8 mouse cellular contexts compared by ENCODE assay signal in genomic region chr11:100859579-100860075, GRCm38 (mm10). TPM values are rescaled to one million over a fixed set of nuclear protein-coding genes. Genes with fewer than 3 reads are reported as not detected.
DNase-seq lines count a peak whose midpoint lies in the region; ATAC-seq and TF ChIP-seq lines count a peak whose summit lies in the region.

No protein-coding gene starts in this region.

- no peak for ATAC-seq in lung, postnatal 0 days
- ATAC-seq in limb, embryonic 14.5 days (ENCODE audit: low FRiP score, low read depth), result no peak
- no peak for ATAC-seq in stomach, embryonic 14.5 days (ENCODE audit: insufficient number of reproducible peaks, insufficient read depth, low FRiP score, low read depth)
- ATAC-seq in inflammation-experienced regulatory T-cells, adult 6 months, result no peak

- H3K4me2 ChIP-seq in lung, postnatal 0 days (replicated peaks; ENCODE audit: low read depth, low read length), result peak overlapping the region; percentile 82
- peak overlapping the region; percentile 71 for H3K4me2 ChIP-seq in limb, embryonic 14.5 days (replicated peaks; ENCODE audit: low read depth, low read length, severe bottlenecking)
- H3K4me2 ChIP-seq in stomach, embryonic 14.5 days (replicated peaks; ENCODE audit: low read depth, low read length), result peak overlapping the region; percentile 56

- WGBS in lung, postnatal 0 days, result 52% methylated on average over 6 of the region's 6 CpGs
- WGBS in forebrain, embryonic 10.5 days, result 44% methylated on average over 6 of the region's 6 CpGs
- WGBS in limb, embryonic 14.5 days, result 37% methylated on average over 6 of the region's 6 CpGs
- 48% methylated on average over 6 of the region's 6 CpGs for WGBS in stomach, embryonic 14.5 days

- no peaks in the 10 kb centered on the region for H3K9me3 ChIP-seq in lung, postnatal 0 days (ENCODE audit: low read length)
- H3K9me3 ChIP-seq in forebrain, embryonic 10.5 days, result no peaks in the 10 kb centered on the region
- no peaks in the 10 kb centered on the region for H3K9me3 ChIP-seq in limb, embryonic 14.5 days (ENCODE audit: control insufficient read depth, low read length)
- H3K9me3 ChIP-seq in stomach, embryonic 14.5 days (ENCODE audit: control insufficient read depth, low read depth, low read length), result no peaks in the 10 kb centered on the region

- no peak for TF ChIP-seq POLR2A in limb, embryonic 14.5 days (IDR thresholded peaks at IDR 0.05; ENCODE audit: borderline replicate concordance, extremely low read depth, insufficient read depth, insufficient read length)

- no peak for TF ChIP-seq EP300 in lung, postnatal 0 days (IDR thresholded peaks at IDR 0.05)

- no peak for TF ChIP-seq CTCF in lung, postnatal 0 days (IDR thresholded peaks at IDR 0.05)

- no peaks in the 10 kb centered on the region for H3K4me1 ChIP-seq in lung, postnatal 0 days (ENCODE audit: insufficient read depth, low read depth, low read length)
- H3K4me1 ChIP-seq in forebrain, embryonic 10.5 days, result peaks cover 22% of the 10 kb centered on the region
- H3K4me1 ChIP-seq in limb, embryonic 14.5 days (ENCODE audit: control insufficient read depth, insufficient read depth, low read length), result peaks cover 4% of the 10 kb centered on the region; the same call in 1 of the 2 replicates
- no peaks in the 10 kb centered on the region for H3K4me1 ChIP-seq in stomach, embryonic 14.5 days (ENCODE audit: control insufficient read depth, insufficient read depth, low read length)

- peak overlapping the region; percentile 50 for H3K4me3 ChIP-seq in lung, postnatal 0 days (ENCODE audit: low read depth, low read length)
- peak overlapping the region; percentile 56 for H3K4me3 ChIP-seq in forebrain, embryonic 10.5 days
- H3K4me3 ChIP-seq in limb, embryonic 14.5 days (replicated peaks; ENCODE audit: low read length), result peak overlapping the region; percentile 47
- peak overlapping the region; percentile 37 for H3K4me3 ChIP-seq in stomach, embryonic 14.5 days (ENCODE audit: low read depth, low read length)

- H3K27me3 ChIP-seq in lung, postnatal 0 days (replicated peaks; ENCODE audit: insufficient read depth, low read length), result no peaks in the 10 kb centered on the region
- peaks cover 92% of the 10 kb centered on the region for H3K27me3 ChIP-seq in forebrain, embryonic 10.5 days (ENCODE audit: poor library complexity, severe bottlenecking)
- peaks cover 19% of the 10 kb centered on the region; the same call in 1 of the 2 replicates for H3K27me3 ChIP-seq in limb, embryonic 14.5 days (ENCODE audit: control insufficient read depth, insufficient read depth, low read length)
- H3K27me3 ChIP-seq in stomach, embryonic 14.5 days (ENCODE audit: control insufficient read depth, insufficient read depth, low read length), result no peaks in the 10 kb centered on the region

- no peaks in the 10 kb centered on the region for H3K36me3 ChIP-seq in lung, postnatal 0 days (ENCODE audit: insufficient read depth, low read length)
- H3K36me3 ChIP-seq in forebrain, embryonic 10.5 days (replicated peaks), result no peaks in the 10 kb centered on the region
- H3K36me3 ChIP-seq in limb, embryonic 14.5 days (ENCODE audit: control insufficient read depth, insufficient read depth, low read length), result no peaks in the 10 kb centered on the region
- no peaks in the 10 kb centered on the region for H3K36me3 ChIP-seq in stomach, embryonic 14.5 days (ENCODE audit: control insufficient read depth, insufficient read depth, low read length)

- DNase-seq in lung, postnatal 0 days (ENCODE audit: low spot score), result no peak
- DNase-seq in lung, postnatal 10 days, result no peak
- DNase-seq in forebrain, embryonic 10.5 days (ENCODE audit: extremely low spot score, low spot score), result no peak
- DNase-seq in limb, embryonic 14.5 days (ENCODE audit: low spot score), result no peak
- no peak for DNase-seq in gastrocnemius, postnatal 25 days
- DNase-seq in thymus, postnatal 0 days (ENCODE audit: low spot score), result no peak

- 0 out of 2 replicates have a peak overlapping the region, but pooled peaks have one; percentile 32 for H3K9ac ChIP-seq in lung, postnatal 0 days (replicated peaks; ENCODE audit: low read depth)
- H3K9ac ChIP-seq in limb, embryonic 14.5 days (ENCODE audit: low read depth, low read length, severe bottlenecking), result peak overlapping the region; percentile 56
- H3K9ac ChIP-seq in stomach, embryonic 14.5 days (replicated peaks; ENCODE audit: low read depth, low read length), result no peak overlapping the region

- H3K27ac ChIP-seq in lung, postnatal 0 days (ENCODE audit: low read length), result peak overlapping the region; percentile 76; the same call in 1 of the 2 replicates
- no peak overlapping the region for H3K27ac ChIP-seq in forebrain, embryonic 10.5 days
- H3K27ac ChIP-seq in limb, embryonic 14.5 days (replicated peaks; ENCODE audit: low read depth, low read length), result no peak overlapping the region
- H3K27ac ChIP-seq in stomach, embryonic 14.5 days (ENCODE audit: low read length), result no peak overlapping the region

RNA-seq across cellular contexts. Expression of gene Stat5a, which starts 0.5 kb away (rescaled TPM):
- polyA plus RNA-seq in lung, postnatal 0 days (2015; fragmentation: Nextera tagmentation; extraction: Ambion mirVana), result 6.2 and 7.1 TPM in 2 replicates
- polyA plus RNA-seq in forebrain, embryonic 10.5 days (2016; fragmentation: Nextera tagmentation; extraction: Ambion mirVana), result 1.7 TPM in 2 replicates
- polyA plus RNA-seq in limb, embryonic 14.5 days (2012; rRNA removed), result 8.0 and 11.3 TPM in 2 replicates
- 5.3 and 7.8 TPM in 2 replicates for polyA plus RNA-seq in limb, embryonic 14.5 days (2014; fragmentation: Nextera tagmentation; extraction: Ambion mirVana)
- 7.3 and 8.3 TPM in 2 replicates for polyA plus RNA-seq in stomach, embryonic 14.5 days (2014; fragmentation: Nextera tagmentation; extraction: Ambion mirVana)
- 10 to 100 TPM; 31.2 to 34.1 (median 31.3) TPM for polyA plus RNA-seq in inflammation-experienced regulatory T-cells, adult 6 months (2017; shearing (Covaris generic))
- total RNA-seq in gastrocnemius, postnatal 25 days (2021), result 10 to 100 TPM; 10.9 to 14.8 TPM
- 61.2 and 62.7 TPM in 2 replicates for polyA plus RNA-seq in thymus, postnatal 0 days (2015; fragmentation: Nextera tagmentation; extraction: Ambion mirVana)

RNA-seq across cellular contexts. Expression of gene Stat5b, which starts 9.1 kb away (rescaled TPM):
- polyA plus RNA-seq in lung, postnatal 0 days (2015; fragmentation: Nextera tagmentation; extraction: Ambion mirVana), result 17.9 and 21.4 TPM in 2 replicates
- polyA plus RNA-seq in forebrain, embryonic 10.5 days (2016; fragmentation: Nextera tagmentation; extraction: Ambion mirVana), result 14.9 and 16.2 TPM in 2 replicates
- polyA plus RNA-seq in limb, embryonic 14.5 days (2012; rRNA removed), result 24.4 and 27.0 TPM in 2 replicates
- 21.9 and 22.1 TPM in 2 replicates for polyA plus RNA-seq in limb, embryonic 14.5 days (2014; fragmentation: Nextera tagmentation; extraction: Ambion mirVana)
- polyA plus RNA-seq in stomach, embryonic 14.5 days (2014; fragmentation: Nextera tagmentation; extraction: Ambion mirVana), result 24.6 and 26.8 TPM in 2 replicates
- 10 to 100 TPM; 25.2 to 40.4 (median 33.7) TPM for polyA plus RNA-seq in inflammation-experienced regulatory T-cells, adult 6 months (2017; shearing (Covaris generic))
- total RNA-seq in gastrocnemius, postnatal 25 days (2021), result 100 to 1,000 TPM in 1 of 2 experiments, 10 to 100 TPM in 1; 93.2 to 126 TPM
- 99.6 and 105 TPM in 2 replicates for polyA plus RNA-seq in thymus, postnatal 0 days (2015; fragmentation: Nextera tagmentation; extraction: Ambion mirVana)
